Mouse (Mus musculus) CD4-positive helper T cell, adult 2 months (primary cell): ENCODE measurements around the gene Ralgapa2.
A peak's percentile ranks its signal among the peaks of the same experiment; 100 is the strongest.

Experiments
- DNase-seq: peaks from one replicate; pipeline ENCODE4 v3.0.0-alpha.2; 2012; ENCODE audit warnings: low read depth, missing footprints, low spot score

Gene Ralgapa2

DNA sequence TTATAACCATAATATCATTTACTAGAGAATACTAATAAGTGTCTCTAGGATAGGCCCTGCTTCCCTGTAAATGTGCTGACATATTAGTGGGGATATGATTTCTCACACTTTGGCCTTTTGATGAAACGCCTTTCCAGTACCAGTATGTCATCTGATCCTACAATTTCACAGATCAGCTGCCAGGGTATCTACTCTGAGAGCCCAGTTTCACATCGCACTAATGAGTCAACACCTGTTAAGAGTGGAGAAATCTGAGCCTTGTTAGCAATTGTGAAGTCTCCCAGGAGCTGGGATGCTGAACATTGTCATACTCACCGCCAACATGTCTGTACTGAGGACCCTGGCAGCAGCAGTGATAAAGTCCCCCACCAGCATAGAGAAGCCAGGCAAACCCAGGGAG is 151.1 kb downstream of the Ralgapa2 start:
- DNase-seq, result no peak

DNA sequence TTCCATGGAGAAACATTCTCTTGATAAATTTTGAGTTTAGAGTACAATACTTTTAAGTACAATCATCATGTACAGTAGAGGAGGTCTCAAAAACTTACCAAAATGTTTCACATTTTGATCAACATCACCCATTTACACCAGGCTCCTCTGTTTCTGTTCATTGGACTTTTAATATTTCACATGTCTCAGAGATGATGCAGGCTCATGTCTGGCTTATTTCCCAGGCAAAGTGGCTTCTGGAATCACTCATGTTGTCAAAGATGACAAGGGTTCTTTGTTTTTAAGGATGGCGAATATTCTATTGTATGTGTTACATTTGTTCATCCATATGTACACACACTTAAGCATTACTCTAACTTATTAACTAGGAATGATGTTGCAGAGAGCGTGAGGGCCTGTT is 152.5 kb downstream of the Ralgapa2 start:
- no peak for DNase-seq

DNA sequence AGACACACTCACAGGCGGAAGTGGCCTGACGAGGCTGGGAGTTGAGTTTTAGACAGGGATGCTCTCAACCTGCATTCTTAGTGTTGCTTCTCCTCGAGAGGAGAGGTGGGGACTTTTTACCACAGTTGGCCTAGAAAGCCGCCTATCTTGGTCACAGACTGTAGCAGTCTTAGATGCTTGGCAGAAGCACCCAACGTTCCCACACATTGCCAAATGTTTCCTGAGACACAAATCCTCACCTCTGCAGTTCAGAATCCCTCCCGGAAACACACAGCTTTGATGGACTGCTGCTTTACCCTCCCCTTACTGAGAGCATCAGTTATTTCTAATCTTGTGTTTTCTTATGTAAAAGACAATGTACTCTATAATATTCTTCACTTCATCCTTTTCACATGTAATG is 155.6 kb downstream of the Ralgapa2 start:
- DNase-seq, result no peak

DNA sequence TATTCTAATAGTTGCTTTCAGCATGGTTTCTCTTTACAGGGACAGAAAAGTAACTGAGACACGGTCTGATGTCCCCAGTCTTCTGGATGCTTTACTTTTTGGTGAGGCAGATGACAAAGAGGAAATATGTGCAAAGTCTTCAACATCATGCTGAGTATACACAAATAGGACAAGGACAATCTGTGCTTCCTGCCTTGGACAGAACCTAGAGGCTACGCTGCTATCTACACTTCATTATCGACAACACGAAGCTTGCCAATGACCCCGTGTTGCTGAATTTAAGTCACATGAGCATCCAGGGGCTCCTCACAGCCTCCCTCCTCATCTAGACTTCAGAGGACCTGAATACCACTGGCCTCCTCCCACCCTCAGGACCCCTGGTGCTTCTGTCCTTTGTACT is 161.9 kb downstream of the Ralgapa2 start:
- no peak for DNase-seq

DNA sequence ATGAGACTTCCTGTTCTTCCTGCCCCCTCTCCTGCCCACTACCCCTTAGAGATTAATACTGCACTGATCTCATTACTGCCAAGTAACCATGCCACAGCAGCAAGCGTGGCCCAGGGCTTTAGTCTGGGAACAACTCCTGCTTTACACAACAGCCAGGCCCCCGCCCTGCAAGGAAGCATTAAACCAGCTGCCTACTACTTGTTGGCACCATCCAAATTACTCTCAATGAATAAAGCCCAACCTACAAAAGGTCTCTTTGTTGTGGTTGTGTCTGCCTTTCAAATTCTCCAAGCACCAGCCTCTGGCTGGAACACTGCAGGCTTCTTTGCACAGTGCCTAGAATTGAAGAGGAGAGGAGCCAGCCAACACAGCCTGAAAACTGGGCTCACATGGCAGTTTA is 164.2 kb downstream of the Ralgapa2 start:
- DNase-seq, result no peak

DNA sequence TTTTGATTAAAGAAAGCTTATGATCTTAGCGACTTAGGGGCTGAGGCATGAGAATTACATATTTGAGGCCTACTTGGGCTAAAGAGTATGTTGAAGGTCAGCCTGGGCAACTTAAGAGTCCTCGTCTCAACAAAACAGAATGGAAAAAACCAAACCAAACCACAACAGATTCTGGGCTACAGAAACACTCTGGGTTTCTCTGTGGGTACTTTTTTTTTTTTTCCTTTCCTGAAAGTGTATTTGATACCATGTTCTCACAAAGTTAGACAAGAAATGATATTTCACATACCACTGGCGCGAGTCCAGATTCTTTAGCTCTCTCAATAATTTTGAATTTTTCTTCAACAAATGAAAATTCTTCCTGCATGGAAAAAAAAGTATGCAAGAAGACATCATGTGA is 172.1 kb downstream of the Ralgapa2 start:
- no peak for DNase-seq

DNA sequence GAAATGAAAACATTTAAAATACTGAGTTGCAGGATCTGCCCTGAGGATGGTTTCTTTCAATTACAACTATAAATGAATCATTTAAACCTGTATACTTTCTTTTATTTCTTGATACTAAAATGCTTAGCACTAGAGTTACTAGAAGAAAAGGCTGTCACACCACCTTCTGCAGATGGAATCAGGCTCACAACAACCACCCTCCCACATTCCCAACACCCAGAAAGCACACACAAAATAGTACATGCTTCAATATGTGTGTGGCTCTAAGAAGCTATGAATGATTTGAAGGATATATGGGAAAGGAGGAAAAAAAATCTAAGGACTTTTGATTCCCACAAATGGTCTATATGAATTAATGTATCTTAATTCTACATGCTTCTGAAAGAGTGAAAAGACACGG is 174.6 kb downstream of the Ralgapa2 start:
- no peak for DNase-seq

DNA sequence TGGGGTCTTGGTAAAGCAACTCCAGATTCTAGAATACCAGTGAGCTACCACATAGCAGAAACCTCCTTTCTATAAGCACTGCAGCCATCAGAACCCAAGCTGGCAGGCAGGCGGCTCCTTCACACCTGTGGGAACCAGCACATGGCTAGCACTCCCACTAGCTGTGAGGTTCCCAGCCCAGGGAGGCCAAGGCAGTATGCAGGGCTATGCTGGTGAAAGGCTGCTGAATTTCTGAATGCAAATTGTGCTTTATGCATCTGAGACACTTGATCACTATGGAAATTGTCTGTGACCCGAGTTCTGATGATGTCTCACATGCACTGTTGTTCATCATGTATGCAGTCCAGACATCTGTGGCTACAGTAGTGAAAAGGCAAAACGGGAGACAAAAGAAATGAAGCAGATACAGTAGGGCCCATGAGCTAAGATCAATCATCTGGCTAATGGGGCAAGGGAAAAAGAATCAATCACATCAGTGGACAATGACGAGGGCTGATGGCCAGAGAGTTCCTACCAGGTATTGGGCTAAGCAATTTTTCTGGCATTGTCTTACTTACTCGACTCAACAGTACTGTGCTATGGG is 180.2 kb downstream of the Ralgapa2 start:
- no peak for DNase-seq

DNA sequence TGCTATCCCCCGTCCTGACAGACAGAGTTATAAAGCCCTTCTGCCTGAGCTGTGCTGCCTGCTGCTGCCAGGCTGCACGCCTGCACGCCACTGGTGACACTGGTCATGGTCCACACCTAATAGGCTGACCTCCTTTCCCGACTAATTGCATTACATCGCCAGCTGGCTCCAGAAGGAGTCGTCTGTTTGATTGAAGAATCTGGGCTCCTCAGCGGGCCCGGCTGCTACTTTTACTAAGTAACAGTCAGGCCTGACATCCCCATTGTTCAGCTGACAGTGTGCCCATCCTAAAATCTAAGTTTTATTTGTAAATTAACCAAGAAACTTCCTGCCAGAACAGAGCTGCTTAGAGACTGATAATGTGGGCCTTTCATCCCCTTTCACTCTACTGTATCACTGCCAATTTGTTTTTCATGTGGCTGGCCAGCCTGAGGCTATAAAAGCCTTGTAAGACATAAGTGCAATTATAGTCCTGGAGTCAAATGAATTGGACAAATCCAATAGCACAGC is 181.3 kb downstream of the Ralgapa2 start:
- no peak for DNase-seq

DNA sequence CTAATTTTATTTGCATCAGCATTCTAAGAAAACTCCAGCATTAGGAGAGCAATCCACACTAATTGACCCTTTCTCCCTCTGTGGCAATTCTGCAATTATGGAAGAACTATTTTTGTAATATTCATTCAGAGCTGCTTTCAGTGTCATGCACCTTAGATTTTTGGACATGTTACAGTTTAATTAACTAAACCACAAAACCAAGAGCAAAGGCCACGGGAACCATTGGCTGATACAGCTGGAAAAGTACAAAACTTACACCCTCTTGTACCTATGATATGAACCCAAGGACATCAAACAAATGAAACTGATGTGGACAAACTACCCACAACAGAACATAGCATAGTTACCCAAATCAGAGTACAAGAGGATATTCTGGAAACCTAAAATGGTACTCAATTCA is 182.0 kb downstream of the Ralgapa2 start:
- no peak for DNase-seq

DNA sequence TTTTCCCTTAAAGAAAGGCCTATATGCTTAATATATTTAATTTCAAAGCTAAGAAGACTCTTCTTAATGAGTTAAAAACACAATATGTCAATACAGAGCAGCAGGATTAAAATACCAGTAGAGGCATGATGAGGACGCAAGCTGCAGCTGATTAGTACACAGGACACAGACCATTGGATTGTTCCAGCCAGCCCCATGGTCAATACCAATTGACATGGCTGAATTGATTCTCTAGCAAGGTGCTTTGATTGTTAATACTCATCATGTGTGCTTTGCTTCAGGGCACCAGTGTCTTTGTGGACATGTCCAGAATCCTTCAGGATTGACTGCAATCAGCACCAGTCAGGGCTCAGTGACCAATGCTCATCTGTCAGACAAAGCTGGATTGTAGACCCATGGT is 185.5 kb downstream of the Ralgapa2 start:
- no peak for DNase-seq

DNA sequence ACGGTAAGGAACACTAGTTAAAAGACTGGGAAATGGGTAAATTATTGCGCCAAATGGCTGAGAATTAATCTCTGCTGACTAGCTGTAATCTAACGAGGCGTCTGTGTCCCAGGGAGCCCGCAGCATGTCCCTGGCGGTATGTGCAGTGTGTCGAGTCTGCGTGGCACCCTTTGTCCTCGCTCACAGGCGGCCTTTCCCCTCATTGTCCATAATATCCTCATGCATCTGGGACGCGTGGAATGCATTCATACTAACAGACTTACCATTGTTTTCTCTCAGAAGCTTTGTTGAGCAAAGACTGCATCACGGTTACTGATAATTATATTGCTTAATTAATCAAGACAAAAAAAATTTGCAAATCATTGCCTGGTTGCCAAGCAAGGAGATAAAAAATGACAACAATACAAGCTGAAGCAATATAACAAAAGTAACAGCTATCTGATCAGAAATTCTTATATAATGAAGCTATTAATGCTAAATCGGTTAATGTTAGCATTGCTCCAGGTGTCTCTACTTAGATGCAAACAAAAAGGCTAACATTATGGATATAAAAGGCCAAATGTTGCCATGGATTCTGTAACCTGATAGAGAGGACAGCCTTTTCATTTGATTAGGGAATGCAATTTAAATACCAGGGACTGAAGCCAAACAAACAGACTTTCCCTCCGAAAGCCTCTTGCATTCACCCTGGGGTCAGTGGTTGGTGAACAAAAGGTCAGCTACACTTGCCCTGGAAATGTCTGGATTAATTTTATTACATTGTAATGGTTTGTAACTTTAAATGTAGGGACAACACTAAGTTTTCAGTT is 187.0 kb downstream of the Ralgapa2 start:
- no peak for DNase-seq

DNA sequence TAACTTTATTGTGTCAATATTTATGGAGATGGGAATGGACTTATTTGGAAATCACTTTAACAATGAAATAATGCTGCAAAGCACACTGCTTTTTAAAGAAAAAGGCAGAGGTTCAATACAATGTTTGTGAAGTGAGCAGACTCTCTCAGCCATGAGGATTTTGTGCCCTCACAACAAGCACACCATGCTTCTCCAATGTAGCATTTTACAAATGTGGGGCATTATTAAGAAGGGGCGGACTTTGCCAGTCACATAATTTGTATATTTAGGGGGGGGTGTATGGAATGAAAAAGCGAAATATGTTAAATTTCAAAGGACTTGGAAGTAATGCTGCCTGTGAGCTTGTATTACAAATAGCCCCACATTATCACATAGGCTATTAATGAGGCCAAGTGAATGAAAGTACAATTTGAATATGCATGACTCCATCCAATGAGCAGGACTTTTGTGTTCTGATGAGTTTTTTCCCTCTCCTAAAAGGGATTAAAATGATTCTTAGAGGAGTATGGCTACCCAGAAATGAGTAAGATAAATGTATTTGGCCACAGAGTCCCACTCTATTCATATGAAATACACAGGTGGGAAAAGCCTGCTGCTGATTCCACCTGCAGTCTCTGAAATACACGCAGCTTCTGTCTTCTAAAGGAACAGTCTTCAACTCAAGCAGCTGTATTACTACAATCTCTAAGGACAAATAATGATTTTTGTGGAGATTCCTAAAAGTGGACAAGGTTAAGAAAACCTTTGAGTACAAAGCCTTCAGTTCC is 187.8 kb downstream of the Ralgapa2 start:
- no peak for DNase-seq

DNA sequence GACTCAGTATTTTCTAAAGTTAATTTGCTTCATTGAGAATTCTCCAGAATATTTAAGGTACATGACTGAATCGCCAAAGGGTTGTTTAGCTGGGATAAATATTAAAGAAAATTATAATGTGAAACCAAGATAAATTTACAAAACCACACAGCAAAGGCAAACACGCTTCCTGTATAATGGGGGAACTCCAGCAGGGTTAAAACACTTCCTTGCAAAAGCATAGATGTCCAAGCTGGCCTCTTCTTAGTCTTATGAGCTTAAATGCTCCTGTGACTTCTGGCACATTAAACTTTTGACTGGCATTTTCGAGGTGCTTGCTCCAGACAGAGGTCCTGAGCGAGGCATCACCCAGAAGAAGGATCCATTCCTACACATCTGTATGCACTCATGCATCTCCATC is 188.6 kb downstream of the Ralgapa2 start:
- no peak for DNase-seq

DNA sequence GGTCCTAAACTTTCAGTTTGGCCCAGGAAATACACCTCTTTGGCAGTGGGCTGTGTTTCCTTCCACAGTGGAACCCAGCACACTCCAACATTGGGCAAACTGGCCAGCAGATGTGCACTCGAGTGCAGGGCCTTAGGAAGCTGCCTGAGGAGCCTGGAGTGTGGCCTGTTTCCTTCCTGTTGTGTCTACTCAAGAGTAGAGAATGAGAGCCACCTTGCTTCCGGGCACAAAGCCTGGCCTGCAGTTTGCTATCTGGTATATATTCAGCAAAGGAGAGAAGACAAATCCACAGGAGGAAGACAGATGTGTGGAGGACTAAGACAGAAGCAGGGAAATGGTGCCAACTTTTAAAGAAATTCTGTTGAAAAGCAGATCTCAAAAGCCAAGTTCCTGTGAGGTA is 189.4 kb downstream of the Ralgapa2 start:
- peak; percentile 9 for DNase-seq

DNA sequence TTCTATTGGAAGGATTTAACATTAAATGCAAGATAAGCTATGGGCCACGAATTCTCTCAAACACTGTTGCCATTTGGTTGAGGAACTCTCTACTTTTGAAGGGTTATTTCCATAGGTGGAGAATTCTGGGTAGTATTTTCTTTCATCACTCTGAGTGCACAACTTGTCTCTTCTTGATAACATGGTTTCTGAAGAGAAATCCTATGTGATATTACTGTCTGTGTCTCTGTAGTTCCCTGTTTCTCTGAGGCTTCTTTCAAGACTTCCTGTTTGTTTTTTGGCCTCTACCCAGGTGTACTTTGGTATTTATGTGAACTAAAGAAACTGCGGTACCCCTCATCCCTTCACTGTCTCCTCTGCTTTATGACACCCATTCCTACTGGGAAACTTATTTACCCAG is 190.1 kb downstream of the Ralgapa2 start:
- no peak for DNase-seq

DNA sequence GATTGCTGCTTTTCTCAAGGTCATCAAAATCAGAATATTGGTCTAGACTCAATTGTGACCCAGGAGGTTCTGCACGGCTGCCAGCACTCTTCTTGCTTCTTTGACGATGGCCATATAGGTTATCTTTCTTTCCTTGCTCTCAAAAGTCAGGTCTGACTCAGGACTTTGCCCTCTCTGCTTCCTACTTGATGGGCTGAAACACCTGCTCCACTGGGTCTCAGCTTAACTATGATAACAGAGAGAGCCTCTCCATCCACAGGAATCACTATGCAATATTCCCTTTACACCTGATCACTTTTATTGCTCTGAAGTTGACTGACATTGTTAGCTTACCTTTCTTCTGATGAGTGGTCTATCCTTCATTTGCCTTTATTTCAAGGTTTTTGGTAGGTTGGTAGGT is 191.5 kb downstream of the Ralgapa2 start:
- no peak for DNase-seq

DNA sequence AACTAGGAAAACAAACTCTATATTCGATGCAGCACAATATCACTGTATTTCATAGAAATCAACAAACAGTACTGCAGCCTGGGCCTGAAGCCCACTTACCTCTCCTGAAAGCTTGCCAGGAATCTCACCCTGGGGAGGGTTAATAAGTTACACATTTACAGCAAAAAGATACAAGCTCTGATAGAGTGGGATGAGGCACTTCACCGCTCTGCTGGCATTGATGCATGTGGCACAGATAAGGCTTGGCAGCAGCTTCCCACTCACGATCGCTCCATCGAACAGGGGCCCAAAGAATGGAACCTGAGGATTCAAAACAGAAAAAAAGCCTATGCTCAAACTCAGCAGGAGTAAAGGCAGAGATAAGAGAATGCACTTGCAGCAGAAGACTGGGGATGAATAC is 197.4 kb downstream of the Ralgapa2 start:
- no peak for DNase-seq

DNA sequence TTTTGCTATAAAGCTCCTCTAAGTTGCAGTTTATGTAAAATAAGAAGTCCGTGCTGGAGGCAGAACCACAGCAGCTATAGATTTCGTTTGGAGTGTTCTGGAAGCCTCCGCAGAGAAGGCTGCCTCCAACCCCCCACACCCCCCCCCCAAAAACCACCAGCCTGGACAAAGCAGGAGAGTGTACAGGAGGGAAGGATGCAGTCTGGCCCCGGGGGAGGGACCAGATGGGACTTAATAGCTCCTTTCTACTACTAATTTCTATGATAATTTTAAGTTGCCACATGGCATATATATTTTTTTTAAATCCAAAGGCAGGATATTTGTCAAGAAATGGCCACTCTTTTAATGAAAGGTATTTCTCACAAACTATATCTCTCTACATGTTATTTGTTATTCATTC is 198.3 kb downstream of the Ralgapa2 start:
- no peak for DNase-seq

DNA sequence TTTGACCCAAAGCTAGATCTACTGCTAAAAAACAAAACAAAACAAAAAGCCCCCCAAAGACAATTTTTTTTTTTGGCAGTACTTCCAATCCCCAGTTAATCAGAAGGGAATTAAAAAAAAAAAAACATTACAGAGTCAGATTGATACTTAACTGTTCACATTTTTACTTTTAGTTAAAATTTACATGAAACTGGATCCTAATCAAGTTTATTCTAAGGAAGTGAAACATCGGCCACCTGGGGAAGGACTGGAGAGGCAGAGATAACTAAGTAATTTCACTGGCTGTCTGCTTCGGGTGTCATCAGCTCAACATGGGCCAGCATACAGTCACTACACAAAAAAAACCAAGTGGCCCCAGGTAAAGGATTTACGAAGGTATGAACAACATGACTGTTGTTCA is 201.4 kb downstream of the Ralgapa2 start:
- DNase-seq, result no peak

DNA sequence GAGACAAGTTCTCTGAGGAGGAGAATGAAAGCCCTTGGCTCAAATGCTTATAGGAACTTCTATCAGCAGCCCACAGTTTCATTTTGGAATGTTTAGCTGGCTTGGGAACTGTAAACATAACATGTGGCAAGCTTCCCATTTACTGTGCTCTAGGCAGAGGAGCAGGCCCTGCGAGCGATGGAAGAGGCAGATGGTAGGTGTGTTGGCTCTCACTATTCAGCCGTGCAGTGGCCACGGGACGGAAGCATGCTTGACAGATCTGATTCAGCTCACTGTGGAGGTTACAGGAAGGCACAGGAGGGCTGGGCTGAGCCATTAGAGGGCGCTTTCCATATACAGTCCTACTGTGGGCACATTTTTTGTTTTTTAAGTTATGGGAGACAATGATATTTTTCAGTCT is 201.9 kb downstream of the Ralgapa2 start:
- no peak for DNase-seq

DNA sequence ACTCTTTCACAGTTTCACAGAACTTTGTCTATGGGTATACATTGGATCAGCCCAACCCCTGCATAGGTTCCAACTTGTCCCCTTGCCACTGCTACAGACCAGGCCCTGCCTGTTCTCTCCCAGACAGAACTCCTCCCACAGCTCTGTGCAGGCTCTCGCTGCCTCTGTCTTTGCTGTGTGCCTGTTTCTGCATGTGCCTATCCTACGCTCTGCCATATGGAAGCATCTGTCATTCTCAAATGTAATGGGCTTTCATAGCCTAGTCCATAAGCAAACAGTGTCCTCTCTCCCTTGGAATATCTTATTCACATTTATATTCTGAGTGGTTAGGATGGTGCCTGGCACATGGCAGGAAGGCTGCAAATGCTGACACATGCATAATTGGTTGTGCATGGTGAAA is 202.7 kb downstream of the Ralgapa2 start:
- no peak for DNase-seq

DNA sequence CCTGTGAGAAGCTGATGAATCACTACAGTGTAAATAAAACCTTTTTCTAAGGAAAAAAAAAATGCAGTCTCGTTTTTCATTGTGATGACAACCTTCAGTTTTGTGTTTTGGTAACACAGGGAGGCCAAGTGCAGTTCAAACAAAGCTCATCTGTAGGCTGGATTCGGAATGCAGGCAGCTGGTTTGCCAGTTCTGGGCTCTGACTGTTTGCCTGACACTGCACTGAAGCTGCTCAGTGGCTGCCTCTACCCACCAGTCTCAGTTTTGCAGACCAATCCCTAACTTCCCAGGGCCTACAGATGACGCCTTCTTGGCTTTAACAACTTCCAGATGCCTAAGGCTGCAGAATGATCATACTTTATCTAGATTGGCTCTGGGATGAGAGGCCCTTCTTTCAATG is 205.1 kb downstream of the Ralgapa2 start:
- DNase-seq, result no peak
